Mouse (Mus musculus) lung, postnatal 4 days (tissue): ENCODE measurements around the gene Cebpa.

Experiments used
- DNase-seq, 2 experiments: peaks; one replicate each; pipeline ENCODE4 v3.0.0; 2021

Gene Cebpa

GRCm38 (mm10) chr7:35121150-35121549, 2.1 kb downstream of the Cebpa start:
- no peak for DNase-seq

GRCm38 (mm10) chr7:35122401-35123320, 3.6 kb downstream of the Cebpa start:
- no peak for DNase-seq

- DNase-seq: no peak
Measured at GRCm38 (mm10) chr7:35123431-35123953, 4.4 kb downstream of the Cebpa start.

- DNase-seq: no peak
Measured at GRCm38 (mm10) chr7:35124216-35124615, 5.1 kb downstream of the Cebpa start.

- DNase-seq: no peak
Measured at GRCm38 (mm10) chr7:35124745-35125144, 5.7 kb downstream of the Cebpa start.

- DNase-seq: no peak
Measured at GRCm38 (mm10) chr7:35125971-35126370, 6.9 kb downstream of the Cebpa start.

- peak in 1 of 2 experiments; percentile 26 for DNase-seq
Measured at GRCm38 (mm10) chr7:35127001-35127400, 7.9 kb downstream of the Cebpa start.

GRCm38 (mm10) chr7:35127721-35128120, 8.6 kb downstream of the Cebpa start:
- DNase-seq: peak in 1 of 2 experiments; percentile 25

GRCm38 (mm10) chr7:35128677-35129567, 9.8 kb downstream of the Cebpa start:
- DNase-seq: peak in 1 of 2 experiments; percentile 83

- DNase-seq: peak; percentile 58 to 82
Measured at GRCm38 (mm10) chr7:35130059-35130738, 11.1 kb downstream of the Cebpa start.

- no peak for DNase-seq
Measured at GRCm38 (mm10) chr7:35130888-35131287, 11.8 kb downstream of the Cebpa start.

- no peak for DNase-seq
Measured at GRCm38 (mm10) chr7:35131601-35132000, 12.5 kb downstream of the Cebpa start.

- DNase-seq: peak; percentile 68 to 85
Measured at GRCm38 (mm10) chr7:35134621-35135020, 15.5 kb downstream of the Cebpa start.

GRCm38 (mm10) chr7:35137524-35137923, 18.4 kb downstream of the Cebpa start:
- DNase-seq: no peak

GRCm38 (mm10) chr7:35138481-35138880, 19.4 kb downstream of the Cebpa start:
- DNase-seq: no peak

- no peak for DNase-seq
Measured at GRCm38 (mm10) chr7:35139880-35140279, 20.8 kb downstream of the Cebpa start.

- DNase-seq: peak; percentile 68 to 85
Measured at GRCm38 (mm10) chr7:35141519-35141918, 22.4 kb downstream of the Cebpa start.

- no peak for DNase-seq
Measured at GRCm38 (mm10) chr7:35142522-35142921, 23.4 kb downstream of the Cebpa start.

- peak in 1 of 2 experiments; percentile 71 for DNase-seq
Measured at GRCm38 (mm10) chr7:35143864-35144618, 24.9 kb downstream of the Cebpa start.

- DNase-seq: peak; percentile 70 to 88
Measured at GRCm38 (mm10) chr7:35145068-35145467, 26.0 kb downstream of the Cebpa start.

GRCm38 (mm10) chr7:35146269-35146668, 27.2 kb downstream of the Cebpa start:
- DNase-seq: peak; percentile 78 to 90
